Mouse (Mus musculus): ENCODE results near the gene Ybx1.

GRCm38 (mm10) chr4:119255351-119255750, 39.1 kb downstream of the Ybx1 start, which contains the start of gene Cldn19:
- no peak for TF ChIP-seq CTCF (IDR thresholded peaks at IDR 0.05; ENCODE audit: low read depth)
- TF ChIP-seq EP300 (IDR thresholded peaks at IDR 0.05; ENCODE audit: low read depth) = no peak
